In genomic region chr13:4465641-4466040, GRCm38 (mm10) we compare ENCODE assay signal across 24 mouse cellular contexts. TPM values are rescaled to one million over a fixed set of nuclear protein-coding genes. Genes with fewer than 3 reads are reported as not detected.
"Had no signal": no experiment of that assay in that cellular context is flagged by ENCODE, and none has a peak within 500 bp of the region (broad histone marks: within the 10 kb centered on the region; RNA-seq: fewer than 3 reads in every experiment).

No protein-coding gene starts in this region.

- ATAC-seq: forebrain, embryonic 13.5 days; forebrain, embryonic 14.5 days; forebrain, embryonic 15.5 days; forebrain, embryonic 16.5 days; forebrain, postnatal 0 days had no signal

- DNase-seq: cerebellum, postnatal 10 days; cerebellum, postnatal 14 days; cerebellum, postnatal 25 days; cerebellum, postnatal 36 days; embryo, embryonic 11 days; forebrain, postnatal 0 days; gastrocnemius, adult 2 months; gastrocnemius, postnatal 10 days; gastrocnemius, postnatal 14 days; gastrocnemius, postnatal 25 days; gastrocnemius, postnatal 36 days; heart, adult 11 months; heart, adult 18-20 months; heart, adult 2 months had no signal

RNA-seq across cellular contexts. Expression of gene Akr1c6, which starts 31.5 kb away (rescaled TPM):
- total RNA-seq: common myeloid progenitor, adult 5-6 weeks; forebrain, postnatal 0 days; gastrocnemius, adult 2 months; gastrocnemius, postnatal 10 days; gastrocnemius, postnatal 14 days; gastrocnemius, postnatal 25 days; gastrocnemius, postnatal 36 days; granulocyte monocyte progenitor cell, adult 5-6 weeks; heart, adult 18-20 months; heart, adult 2 months; heart, adult 8-10 months had no signal

RNA-seq across cellular contexts. Expression of gene Akr1c20, which starts 57.5 kb away (rescaled TPM):
- total RNA-seq: common myeloid progenitor, adult 5-6 weeks; forebrain, postnatal 0 days; gastrocnemius, adult 18-20 months; gastrocnemius, adult 2 months; gastrocnemius, adult 8-10 months; gastrocnemius, postnatal 14 days; gastrocnemius, postnatal 25 days; gastrocnemius, postnatal 36 days; gastrocnemius, postnatal 4 days; granulocyte monocyte progenitor cell, adult 5-6 weeks; heart, adult 18-20 months; heart, adult 2 months; heart, adult 8-10 months had no signal
